Mouse (Mus musculus) limb, embryonic 15.5 days (tissue): Measurements from ENCODE around the gene Msantd4. TPM values are rescaled to one million over a fixed set of nuclear protein-coding genes. Genes with fewer than 3 reads are reported as not detected.
"Not testable (repeated sequence)": the region's sequence is repeated elsewhere in the genome, so short reads cannot be mapped to it uniquely, and the experiment has no call there.

Experiments used
- ATAC-seq: fragments of 200-750 bp; cut with Nextera tagmentation; 2 replicates; pipeline ENCODE4 v1.8.0; 2017; ENCODE audit warnings: low read depth, moderate TSS enrichment; ENCODE audit not compliant: insufficient number of reproducible peaks, low FRiP score, low TSS enrichment
- H3K27ac ChIP-seq: fragments of 300-500 bp; sonication (generic); 2 replicates; pipeline ENCODE4 v1.5.1; 2015; ENCODE audit warnings: moderate library complexity, mild to moderate bottlenecking, inconsistent platforms
- H3K27me3 ChIP-seq: fragments of 300-500 bp; sonication (generic); 2 replicates; pipeline ENCODE4 v1.6.1; 2015; ENCODE audit warnings: inconsistent platforms
- H3K36me3 ChIP-seq: fragments of 300-500 bp; sonication (generic); 2 replicates; pipeline ENCODE4 v1.6.1; 2015; ENCODE audit warnings: inconsistent platforms
- H3K4me1 ChIP-seq: fragments of 300-500 bp; sonication (generic); 2 replicates; pipeline ENCODE4 v1.6.1; 2015; ENCODE audit warnings: inconsistent platforms
- H3K4me2 ChIP-seq: fragments of 300-500 bp; sonication (generic); 2 replicates; pipeline ENCODE4 v1.6.1; 2015; ENCODE audit warnings: mild to moderate bottlenecking, inconsistent platforms
- H3K4me3 ChIP-seq: fragments of 300-500 bp; sonication (generic); 2 replicates; pipeline ENCODE4 v1.5.1; 2015; ENCODE audit warnings: mild to moderate bottlenecking, inconsistent platforms
- H3K9ac ChIP-seq: fragments of 300-500 bp; sonication (generic); 2 replicates; pipeline ENCODE4 v1.6.1; 2015; ENCODE audit warnings: inconsistent platforms
- H3K9me3 ChIP-seq: fragments of 300-500 bp; sonication (generic); 2 replicates; pipeline ENCODE4 v1.6.1; 2016; ENCODE audit warnings: inconsistent platforms
- WGBS: fragments of 180-500 bp; shearing (Covaris S2); methylation state at CpG from one replicate; pipeline ENCODE4 v1.1.7; 2015; 5-methylcytosine and 5-hydroxymethylcytosine counted together
- microRNA-seq: library from miRNA; unstranded; fragments of <30 nt; microRNA quantifications from one replicate; pipeline ENCODE4, GENCODE M21; 2016
- polyA plus RNA-seq: library from polyadenylated mRNA; unstranded; fragments of >200 nt; fragmentation: Nextera tagmentation; extraction: Ambion mirVana; gene quantifications from 2 replicates; pipeline ENCODE4 v1.2.1, GENCODE M21; 2015

Gene Msantd4
- 34.9 and 36.0 TPM in 2 replicates for polyA plus RNA-seq

DNA sequence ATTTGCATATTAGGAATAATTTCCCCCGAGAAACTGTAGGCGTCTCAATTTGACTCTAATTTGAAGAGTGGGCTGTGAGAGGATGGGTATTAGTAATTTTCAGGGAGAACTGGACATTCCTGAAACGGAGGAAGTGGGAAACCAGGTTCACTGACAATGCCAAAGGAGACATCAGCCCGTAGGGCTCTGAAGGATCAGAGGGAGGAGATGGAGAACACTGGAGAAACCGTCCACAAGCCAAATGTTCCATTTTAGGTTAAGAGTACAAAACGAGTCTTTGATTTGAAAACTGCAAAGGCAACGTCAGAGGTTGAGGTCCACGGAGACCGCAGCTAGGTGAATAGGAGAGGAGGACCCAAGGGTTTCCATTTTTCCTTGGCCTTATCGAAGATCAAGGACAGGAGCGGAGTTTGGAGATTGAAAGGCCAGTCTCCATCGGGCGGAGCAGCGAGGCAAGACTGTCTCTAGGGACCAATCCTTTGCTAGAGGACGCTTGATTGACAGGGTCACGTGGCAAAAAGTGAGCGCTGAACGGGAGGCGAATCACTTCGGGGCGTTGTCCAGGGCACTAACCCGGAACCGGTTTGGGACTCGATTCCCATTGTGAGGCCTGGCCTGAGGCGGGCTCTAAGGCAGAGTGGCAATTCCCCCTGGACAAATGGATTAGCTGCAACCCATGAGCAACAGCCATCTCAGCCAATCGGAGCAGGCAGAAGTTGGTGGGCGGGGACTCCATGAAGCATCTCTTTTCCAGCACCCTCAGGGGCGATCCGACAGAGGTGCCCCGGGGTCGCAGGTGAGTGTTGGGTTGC is at the start of gene Msantd4:
TSS of gene Msantd4 (plus strand) at position 735 of the 812 bp plus-strand sequence.
- H3K27ac ChIP-seq, result peak within 1 kb of the TSS; percentile 77
- peak; percentile 100 for ATAC-seq

DNA sequence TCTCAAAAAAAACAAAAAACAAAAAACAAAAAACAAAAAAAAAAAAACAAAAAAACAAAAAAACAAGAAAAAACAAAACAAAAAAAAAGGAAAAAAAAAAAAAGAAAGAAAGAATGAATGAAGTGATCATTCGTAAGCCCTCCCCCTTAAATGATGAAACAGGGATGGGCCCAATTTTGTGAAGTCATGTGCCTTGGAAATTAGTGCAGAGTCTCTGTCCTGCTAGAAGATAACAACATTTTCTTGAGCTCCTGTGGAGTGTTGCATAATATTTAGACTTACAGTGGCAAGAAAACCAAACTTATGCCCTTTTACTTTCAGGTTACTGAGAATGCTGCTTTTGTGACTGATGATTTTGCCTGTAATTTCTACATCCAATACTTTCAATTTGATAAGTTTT is 23.2 kb upstream of the Msantd4 start:
- no peak overlapping the region for H3K4me3 ChIP-seq
- H3K36me3 ChIP-seq, result no peaks in the 10 kb centered on the region
- ATAC-seq, result no peak
- no peaks in the 10 kb centered on the region for H3K27me3 ChIP-seq
- H3K4me1 ChIP-seq, result no peaks in the 10 kb centered on the region
- no peak overlapping the region for H3K27ac ChIP-seq
- no peaks in the 10 kb centered on the region for H3K9me3 ChIP-seq
- no peak overlapping the region for H3K9ac ChIP-seq
- H3K4me2 ChIP-seq, result no peak overlapping the region
- WGBS, result 80% methylated on average over 1 of the region's 1 CpGs

More for the DNA sequence above, at the start of gene Msantd4:
- no peaks in the 10 kb centered on the region for H3K27me3 ChIP-seq
- WGBS, result 2% methylated on average over 31 of the region's 31 CpGs
- H3K9me3 ChIP-seq, result no peaks in the 10 kb centered on the region
- peak within 1 kb of the TSS; percentile 48 for H3K9ac ChIP-seq
- 0 out of 2 replicates have a peak, but pooled peaks cover 3% of the 10 kb centered on the region for H3K36me3 ChIP-seq
- peak within 1 kb of the TSS; percentile 59 for H3K4me2 ChIP-seq
- H3K4me3 ChIP-seq, result peak within 1 kb of the TSS; percentile 79
- H3K4me1 ChIP-seq, result no peaks in the 10 kb centered on the region

DNA sequence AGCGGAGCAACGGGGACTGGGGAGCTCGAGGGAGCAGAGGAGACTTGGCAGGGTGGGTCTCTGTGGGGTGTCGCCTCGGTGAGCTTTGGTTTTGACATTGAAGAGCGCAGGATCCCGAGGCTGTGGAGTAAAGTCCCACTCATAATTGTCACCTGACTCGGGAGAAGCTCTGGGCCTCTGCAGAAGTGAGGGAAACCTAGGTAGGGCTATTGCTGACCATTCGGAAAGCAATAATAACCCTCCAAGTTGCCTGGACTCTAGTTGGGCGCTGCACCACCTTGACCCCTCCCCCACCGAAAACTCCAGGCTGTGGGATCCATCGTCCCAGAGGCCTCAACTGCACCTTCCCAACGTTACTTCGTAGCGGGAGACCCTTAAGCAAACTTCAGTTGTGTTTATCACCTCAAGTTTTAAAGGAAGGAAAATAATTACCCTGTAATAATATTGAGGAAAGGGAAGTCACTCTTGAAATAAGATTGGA is 318 bp downstream of the Msantd4 start:
- Histone ChIP-seq H3K27ac (peak overlapping the region; percentile 77), H3K36me3 (0 out of 2 replicates have a peak, but pooled peaks cover 3% of the 10 kb centered on the region), H3K9ac (peak overlapping the region; percentile 45; the same call in 1 of the 2 replicates), H3K27me3 (no peaks in the 10 kb centered on the region), H3K4me3 (peak overlapping the region; percentile 79), H3K4me1 (no peaks in the 10 kb centered on the region), H3K4me2 (peak overlapping the region; percentile 59), H3K9me3 (no peaks in the 10 kb centered on the region)
- ATAC-seq, result peak; percentile 62
- under 1% methylated on average over 15 of the region's 15 CpGs for WGBS

- 92% methylated on average over 11 of the region's 11 CpGs for WGBS
- not testable (repeated sequence) for H3K36me3 ChIP-seq, H3K9me3 ChIP-seq, H3K27me3 ChIP-seq, H3K4me3 ChIP-seq, H3K4me1 ChIP-seq, H3K9ac ChIP-seq, ATAC-seq, H3K27ac ChIP-seq, H3K4me2 ChIP-seq
Observed at GRCm38 (mm10) chr9:4400801-4401200, 24.4 kb downstream of the Msantd4 start.

Small RNAs within 50 kb of the gene (microRNA-seq; reads per million reads assigned to microRNA genes)
- gene Gm23992, result not detected

Other genes with a start within 250 kb of the Msantd4 start
- gene Aasdhppt, start 67.1 kb upstream of the Msantd4 start, polyA plus RNA-seq, result 32.2 and 34.3 TPM in 2 replicates
- 6.2 and 6.8 TPM in 2 replicates for gene Kbtbd3, start 66.7 kb upstream of the Msantd4 start, polyA plus RNA-seq